Mouse (Mus musculus): ENCODE measurements around the gene Bnipl. TPM values are rescaled to one million over a fixed set of nuclear protein-coding genes. Genes with fewer than 3 reads are reported as not detected.
A peak's percentile ranks its signal among the peaks of the same experiment; 100 is the strongest.

Bnipl gene
- polyA plus RNA-seq (2015; fragmentation: Nextera tagmentation; extraction: Ambion mirVana) = 0.82 and 1.6 TPM in 2 replicates

DNA sequence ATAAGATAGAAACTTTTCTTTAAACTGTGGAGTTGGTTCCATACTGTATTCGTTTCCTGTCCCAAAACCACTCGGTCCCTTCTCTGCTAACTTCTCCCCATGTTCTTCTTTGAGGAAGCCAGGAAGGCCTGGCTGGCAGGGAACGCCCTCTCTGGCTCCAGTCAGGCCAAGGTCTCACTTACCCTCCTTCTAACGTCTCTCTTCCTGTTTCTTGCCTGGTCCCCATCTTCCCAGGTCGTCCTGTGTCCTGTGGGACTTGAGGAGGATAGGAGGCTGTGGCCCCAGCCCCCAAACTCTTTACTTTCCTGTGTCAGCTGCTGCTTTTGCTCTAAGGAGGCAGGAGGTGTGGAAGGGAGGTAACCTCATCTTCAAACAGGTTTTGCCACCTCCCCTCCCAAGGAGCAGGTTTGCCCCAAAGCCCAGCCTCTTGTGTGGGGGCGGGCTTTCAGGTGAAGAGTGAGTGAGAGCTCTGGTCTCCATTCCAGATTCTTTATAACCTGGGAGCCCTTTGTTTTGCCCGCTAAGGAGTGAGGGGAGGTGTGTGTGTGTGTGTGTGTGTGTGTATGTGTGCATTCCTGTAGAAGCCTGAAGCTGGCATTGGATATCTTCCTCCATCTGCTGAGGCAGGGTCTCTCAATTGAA is at the start of gene Bnipl:
Gene Bnipl (minus strand): TSS at position 411 of the 642 bp plus-strand sequence.
- Histone ChIP-seq H3K9me3 (replicated peaks; ENCODE audit: low read length) (no peaks in the 10 kb centered on the region), H3K27me3 (ENCODE audit: insufficient read depth, low read length) (no peaks in the 10 kb centered on the region), H3K36me3 (ENCODE audit: insufficient read depth, low read length) (0 out of 2 replicates have a peak, but pooled peaks cover 12% of the 10 kb centered on the region), H3K27ac (0 out of 2 replicates have a peak within 1 kb of the TSS, but pooled peaks have one; percentile 22), H3K9ac (ENCODE audit: low read depth, low read length) (no peak within 1 kb of the TSS), H3K4me3 (replicated peaks; ENCODE audit: low read depth, low read length) (no peak within 1 kb of the TSS), H3K4me2 (ENCODE audit: low read length) (0 out of 2 replicates have a peak within 1 kb of the TSS, but pooled peaks have one; percentile 13), H3K4me1 (replicated peaks; ENCODE audit: insufficient read depth, low read length) (0 out of 2 replicates have a peak, but pooled peaks cover 2% of the 10 kb centered on the region)
- WGBS = 42% methylated on average over 7 of the region's 7 CpGs
- ATAC-seq (replicated peaks; ENCODE audit: low FRiP score, low read depth) (peak; percentile 55; the same call in 1 of the 2 replicates), DNase-seq (ENCODE audit: low spot score) (no peak)
- no peak for TF ChIP-seq CTCF (IDR thresholded peaks at IDR 0.05; ENCODE audit: low read depth)

DNA sequence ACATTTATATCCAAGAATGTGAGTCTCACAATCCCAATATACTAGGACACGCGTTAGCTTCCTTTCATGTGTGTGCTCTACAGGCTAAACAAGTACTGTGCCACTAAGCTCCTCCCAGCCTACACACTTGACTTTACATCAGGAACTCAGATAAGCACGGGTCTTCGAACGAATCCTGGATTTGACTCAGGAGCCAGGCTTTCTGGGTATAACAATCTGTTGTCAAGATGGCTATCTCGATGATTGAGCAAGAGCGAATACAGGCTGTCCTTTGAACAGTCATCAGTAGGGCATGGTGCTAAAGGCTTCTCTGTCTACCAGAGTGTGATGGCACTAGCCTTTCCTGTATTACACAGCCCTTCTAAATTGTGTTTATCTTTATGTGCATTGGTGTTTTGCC is 47.0 kb upstream of the Bnipl start:
- DNase-seq (ENCODE audit: low spot score) (no peak), ATAC-seq (replicated peaks; ENCODE audit: low FRiP score, low read depth) (no peak)

DNA sequence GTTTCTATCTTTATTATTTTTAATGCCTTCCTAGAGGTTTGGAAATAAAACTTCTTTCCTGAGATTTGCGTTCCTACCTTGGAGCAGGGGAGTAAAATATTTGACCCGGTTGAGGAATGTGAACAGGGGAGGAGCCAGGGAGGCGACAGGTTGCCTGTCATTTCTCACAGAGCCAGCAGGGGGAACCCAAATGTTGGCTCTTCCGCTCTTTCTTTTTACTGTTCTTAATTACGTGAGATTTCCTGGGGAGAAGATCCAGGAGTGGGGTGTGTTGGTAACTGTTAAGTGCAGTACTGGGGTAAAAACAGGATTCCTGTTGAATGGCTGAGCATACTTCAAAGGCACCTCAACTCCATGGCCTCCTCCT is 45.1 kb upstream of the Bnipl start:
- TF ChIP-seq CTCF (IDR thresholded peaks at IDR 0.05; ENCODE audit: low read depth) = peak; percentile 79
- peak; percentile 85 for DNase-seq (ENCODE audit: low spot score)
- H3K9ac ChIP-seq (ENCODE audit: low read depth, low read length) = no peak overlapping the region
- no peak overlapping the region for H3K4me3 ChIP-seq (replicated peaks; ENCODE audit: low read depth, low read length)
- ATAC-seq (replicated peaks; ENCODE audit: low FRiP score, low read depth) = 0 out of 2 replicates have a peak, but pooled peaks have one; percentile 27
- H3K27ac ChIP-seq = peak overlapping the region; percentile 79
- peaks cover 21% of the 10 kb centered on the region for H3K36me3 ChIP-seq (ENCODE audit: insufficient read depth, low read length)
- no peaks in the 10 kb centered on the region for H3K9me3 ChIP-seq (replicated peaks; ENCODE audit: low read length)
- no peak overlapping the region for H3K4me2 ChIP-seq (ENCODE audit: low read length)
- WGBS = 12% methylated on average over 5 of the region's 5 CpGs
- 0 out of 2 replicates have a peak, but pooled peaks cover 9% of the 10 kb centered on the region for H3K4me1 ChIP-seq (replicated peaks; ENCODE audit: insufficient read depth, low read length)
- H3K27me3 ChIP-seq (ENCODE audit: insufficient read depth, low read length) = no peaks in the 10 kb centered on the region

More for the DNA sequence above, 47.0 kb upstream of the Bnipl start:
- no peak overlapping the region for H3K27ac ChIP-seq
- 86% methylated on average over 7 of the region's 7 CpGs for WGBS
- H3K4me1 ChIP-seq (replicated peaks; ENCODE audit: insufficient read depth, low read length) = 0 out of 2 replicates have a peak, but pooled peaks cover 9% of the 10 kb centered on the region
- H3K9me3 ChIP-seq (replicated peaks; ENCODE audit: low read length) = no peaks in the 10 kb centered on the region
- no peak for TF ChIP-seq CTCF (IDR thresholded peaks at IDR 0.05; ENCODE audit: low read depth)
- no peaks in the 10 kb centered on the region for H3K27me3 ChIP-seq (ENCODE audit: insufficient read depth, low read length)
- no peak overlapping the region for H3K4me2 ChIP-seq (ENCODE audit: low read length)
- no peak overlapping the region for H3K4me3 ChIP-seq (replicated peaks; ENCODE audit: low read depth, low read length)
- no peak overlapping the region for H3K9ac ChIP-seq (ENCODE audit: low read depth, low read length)
- peaks cover 12% of the 10 kb centered on the region for H3K36me3 ChIP-seq (ENCODE audit: insufficient read depth, low read length)

DNA sequence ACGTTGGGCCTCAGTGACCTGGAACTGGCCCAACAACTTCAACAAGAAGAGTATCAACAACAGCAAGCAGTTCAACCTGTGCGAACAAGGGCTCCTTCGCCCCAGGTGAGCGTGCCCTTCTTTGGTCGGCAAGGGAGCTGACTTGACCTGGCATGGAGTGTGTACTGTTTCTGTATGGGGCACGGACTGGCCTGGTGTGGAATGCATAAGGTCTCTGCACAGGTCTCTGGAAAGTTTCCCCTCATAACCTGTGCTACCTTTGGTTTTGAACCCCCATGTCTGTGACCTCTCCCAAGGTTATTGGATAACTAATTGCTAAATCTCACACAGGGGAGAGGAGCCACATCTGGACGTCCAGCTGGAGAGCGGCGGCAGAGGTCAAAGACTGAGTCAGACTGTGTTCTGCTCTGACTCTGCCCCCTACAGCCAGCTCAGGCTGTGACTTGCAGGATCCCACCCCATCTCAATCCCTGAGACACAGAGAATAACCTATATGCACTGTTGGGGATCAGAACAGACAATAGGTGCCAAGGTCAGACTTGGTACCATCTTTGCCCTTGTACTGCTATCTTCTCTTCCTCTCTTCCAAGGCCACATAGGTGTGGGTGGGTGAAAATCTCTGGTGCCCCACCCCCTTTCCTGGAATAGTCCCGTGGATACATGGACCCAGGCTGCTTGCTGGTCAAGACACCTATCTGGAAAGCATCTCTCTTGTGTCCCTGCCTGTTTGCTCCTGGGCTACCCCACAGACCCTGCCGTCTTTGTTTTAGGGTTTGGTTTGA is 44.5 kb upstream of the Bnipl start:
- Histone ChIP-seq H3K4me2 (ENCODE audit: low read length) (no peak overlapping the region), H3K9me3 (replicated peaks; ENCODE audit: low read length) (no peaks in the 10 kb centered on the region), H3K27me3 (ENCODE audit: insufficient read depth, low read length) (no peaks in the 10 kb centered on the region), H3K4me3 (replicated peaks; ENCODE audit: low read depth, low read length) (no peak overlapping the region), H3K36me3 (ENCODE audit: insufficient read depth, low read length) (peaks cover 26% of the 10 kb centered on the region), H3K9ac (ENCODE audit: low read depth, low read length) (no peak overlapping the region), H3K4me1 (replicated peaks; ENCODE audit: insufficient read depth, low read length) (0 out of 2 replicates have a peak, but pooled peaks cover 9% of the 10 kb centered on the region), H3K27ac (peak overlapping the region; percentile 79)
- no peak; the same call in 1 of the 2 replicates for TF ChIP-seq CTCF (IDR thresholded peaks at IDR 0.05; ENCODE audit: low read depth)
- ATAC-seq (replicated peaks; ENCODE audit: low FRiP score, low read depth) = peak; percentile 41
- DNase-seq (ENCODE audit: low spot score) = no peak
- 63% methylated on average over 11 of the region's 11 CpGs for WGBS

DNA sequence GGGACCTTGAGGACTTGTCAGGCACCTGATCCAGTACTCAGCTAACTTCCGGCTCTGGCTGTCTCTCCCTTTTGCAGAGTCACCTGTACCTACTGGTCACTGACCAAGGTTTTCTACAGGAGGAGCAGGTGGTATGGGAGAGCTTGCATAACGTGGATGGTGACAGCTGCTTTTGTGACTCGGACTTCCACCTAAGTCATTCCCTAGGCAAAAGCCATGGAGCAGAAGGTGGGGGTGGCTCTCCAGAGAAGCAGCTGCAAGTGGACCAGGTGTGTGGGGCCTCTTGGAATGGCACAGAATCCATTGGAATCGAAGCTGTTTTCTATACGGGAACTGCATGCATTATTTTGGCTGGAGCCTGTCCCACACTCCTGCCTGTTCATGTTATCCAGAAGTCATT is 43.7 kb upstream of the Bnipl start:
- no peak for TF ChIP-seq CTCF (IDR thresholded peaks at IDR 0.05; ENCODE audit: low read depth)
- DNase-seq (ENCODE audit: low spot score) (no peak), ATAC-seq (replicated peaks; ENCODE audit: low FRiP score, low read depth) (no peak)
- 0 out of 2 replicates have a peak, but pooled peaks cover 9% of the 10 kb centered on the region for H3K4me1 ChIP-seq (replicated peaks; ENCODE audit: insufficient read depth, low read length)
- no peaks in the 10 kb centered on the region for H3K9me3 ChIP-seq (replicated peaks; ENCODE audit: low read length)
- peak overlapping the region; percentile 79; the same call in 1 of the 2 replicates for H3K27ac ChIP-seq
- H3K36me3 ChIP-seq (ENCODE audit: insufficient read depth, low read length) = peaks cover 26% of the 10 kb centered on the region
- no peak overlapping the region for H3K4me3 ChIP-seq (replicated peaks; ENCODE audit: low read depth, low read length)
- H3K4me2 ChIP-seq (ENCODE audit: low read length) = no peak overlapping the region
- H3K27me3 ChIP-seq (ENCODE audit: insufficient read depth, low read length) = no peaks in the 10 kb centered on the region
- H3K9ac ChIP-seq (ENCODE audit: low read depth, low read length) = no peak overlapping the region
- 84% methylated on average over 5 of the region's 5 CpGs for WGBS

DNA sequence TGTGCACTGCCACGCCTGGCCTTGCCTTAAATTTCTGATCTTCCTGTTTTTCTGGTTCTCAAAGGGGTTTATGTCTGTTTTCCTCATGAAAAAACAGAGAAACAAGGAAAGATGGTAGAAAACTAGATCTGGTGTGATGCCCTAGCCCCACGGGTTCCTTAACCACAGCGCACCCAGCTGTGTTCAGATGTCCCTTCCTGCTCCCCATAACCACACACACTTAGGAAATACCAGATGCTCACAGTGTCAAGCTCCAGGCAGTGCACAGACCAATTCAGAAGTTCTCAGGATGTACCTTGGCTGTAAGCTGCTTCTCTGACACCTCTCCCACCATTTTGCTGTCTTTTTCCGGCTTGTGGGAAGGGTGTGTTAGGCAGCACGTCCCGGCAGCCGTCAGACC is 43.3 kb upstream of the Bnipl start:
- TF ChIP-seq CTCF (IDR thresholded peaks at IDR 0.05; ENCODE audit: low read depth) = no peak
- 84% methylated on average over 7 of the region's 7 CpGs for whole genome bisulfite sequencing
- 0 out of 2 replicates have a peak, but pooled peaks cover 9% of the 10 kb centered on the region for H3K4me1 ChIP-seq (replicated peaks; ENCODE audit: insufficient read depth, low read length)

More for the DNA sequence above, 43.3 kb upstream of the Bnipl start:
- peaks cover 28% of the 10 kb centered on the region for H3K36me3 ChIP-seq (ENCODE audit: insufficient read depth, low read length)
- H3K27ac ChIP-seq = peak overlapping the region; percentile 79; the same call in 1 of the 2 replicates
- H3K9me3 ChIP-seq (replicated peaks; ENCODE audit: low read length) = no peaks in the 10 kb centered on the region
- no peaks in the 10 kb centered on the region for H3K27me3 ChIP-seq (ENCODE audit: insufficient read depth, low read length)
- DNase-seq (ENCODE audit: low spot score) (no peak), ATAC-seq (replicated peaks; ENCODE audit: low FRiP score, low read depth) (no peak)
- H3K9ac ChIP-seq (ENCODE audit: low read depth, low read length) = no peak overlapping the region
- H3K4me3 ChIP-seq (replicated peaks; ENCODE audit: low read depth, low read length) = no peak overlapping the region
- H3K4me2 ChIP-seq (ENCODE audit: low read length) = no peak overlapping the region
